Mouse (Mus musculus): ENCODE results near the gene Tnpo3.
"Not testable (repeated sequence)": the region's sequence is repeated elsewhere in the genome, so short reads cannot be mapped to it uniquely, and the experiment has no call there.

Gene Tnpo3

DNA sequence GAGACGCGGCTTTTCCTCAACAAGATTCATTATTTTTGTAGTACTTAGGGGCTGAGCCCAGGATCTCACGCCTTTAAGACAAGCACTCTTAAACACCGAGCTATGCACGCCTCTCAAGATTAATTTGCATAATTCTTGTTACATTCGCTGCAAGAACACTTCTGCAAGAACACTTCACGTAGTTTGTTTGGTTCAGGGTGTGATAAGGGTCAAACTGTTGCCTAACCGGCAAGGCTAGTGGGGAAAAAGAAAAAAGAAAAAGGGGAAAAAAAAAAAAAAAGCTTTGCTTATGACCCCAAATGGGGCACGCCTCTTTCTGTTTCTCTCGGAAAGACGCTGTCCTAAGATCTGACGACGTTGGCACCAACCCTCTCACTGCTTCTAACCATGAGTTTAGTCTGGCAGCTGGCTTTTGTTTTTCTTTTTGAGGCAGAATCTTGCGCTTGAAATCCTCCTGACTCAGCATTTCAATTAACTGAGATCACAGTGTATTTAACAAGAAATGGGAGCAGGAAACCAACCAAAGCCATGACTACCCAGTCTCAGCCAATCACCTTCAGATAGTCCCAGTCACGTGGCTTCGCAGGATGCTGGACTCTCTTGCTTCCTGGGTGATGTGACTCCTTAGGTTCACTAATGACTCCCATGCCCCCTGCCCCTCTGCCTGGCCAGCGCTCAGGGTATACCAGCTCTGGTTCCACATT is 11.3 kb upstream of the Tnpo3 start:
- no peak for DNase-seq (ENCODE audit: low spot score in 2 of 2)

- DNase-seq (ENCODE audit: low spot score in 2 of 2), result no peak
These were observed 10.5 kb upstream of the Tnpo3 start for GRCm38 (mm10) chr6:29620176-29620575.

- DNase-seq (ENCODE audit: low spot score in 2 of 2), result not testable (repeated sequence)
These were observed 443 bp upstream of the Tnpo3 start for GRCm38 (mm10) chr6:29610020-29610640.

DNA sequence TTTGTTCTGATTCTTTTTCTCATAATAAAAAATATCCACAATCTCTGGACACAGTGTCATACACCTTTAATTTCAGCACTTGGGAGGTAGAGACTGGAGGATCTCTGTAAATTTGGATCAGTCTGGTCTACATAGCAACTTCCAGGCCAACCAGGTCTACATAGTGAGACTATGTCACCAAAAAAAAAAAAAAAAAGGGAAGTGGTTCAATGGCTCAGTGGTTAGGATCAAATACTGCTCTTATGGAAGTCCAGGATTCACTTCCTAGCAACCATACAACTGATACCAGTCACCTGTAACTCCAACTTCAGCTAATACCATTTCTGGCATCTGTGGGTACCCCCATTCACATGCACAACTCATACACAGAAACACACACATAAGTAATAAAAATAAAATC is 9.5 kb downstream of the Tnpo3 start:
- no peak for DNase-seq (ENCODE audit: low spot score in 2 of 2)

DNA sequence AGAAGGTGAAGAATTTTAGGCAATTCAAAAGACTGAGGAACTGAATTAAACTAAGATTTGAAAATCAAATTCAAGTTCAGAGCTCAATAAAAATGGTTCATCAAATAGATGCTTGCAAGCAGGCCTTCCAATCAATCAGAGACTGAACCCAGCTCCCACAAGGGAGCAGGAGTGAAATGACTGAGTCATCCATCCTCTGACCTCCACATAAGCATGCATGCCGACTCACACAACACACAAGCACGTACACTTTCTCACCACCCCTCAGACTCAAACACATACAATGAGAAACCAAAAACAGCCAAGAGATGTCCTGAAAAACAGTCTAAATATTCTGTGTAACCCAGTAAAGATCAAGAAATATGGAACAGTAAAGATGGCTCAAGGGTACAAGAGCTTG is 14.0 kb downstream of the Tnpo3 start:
- DNase-seq (ENCODE audit: low spot score in 2 of 2), result no peak

GRCm38 (mm10) chr6:29581202-29581601 is 28.5 kb downstream of the Tnpo3 start:
- DNase-seq (ENCODE audit: low spot score in 2 of 2), result no peak

- no peak for DNase-seq (ENCODE audit: low spot score in 2 of 2)
These were observed 28.9 kb downstream of the Tnpo3 start for GRCm38 (mm10) chr6:29580770-29581169.

DNA sequence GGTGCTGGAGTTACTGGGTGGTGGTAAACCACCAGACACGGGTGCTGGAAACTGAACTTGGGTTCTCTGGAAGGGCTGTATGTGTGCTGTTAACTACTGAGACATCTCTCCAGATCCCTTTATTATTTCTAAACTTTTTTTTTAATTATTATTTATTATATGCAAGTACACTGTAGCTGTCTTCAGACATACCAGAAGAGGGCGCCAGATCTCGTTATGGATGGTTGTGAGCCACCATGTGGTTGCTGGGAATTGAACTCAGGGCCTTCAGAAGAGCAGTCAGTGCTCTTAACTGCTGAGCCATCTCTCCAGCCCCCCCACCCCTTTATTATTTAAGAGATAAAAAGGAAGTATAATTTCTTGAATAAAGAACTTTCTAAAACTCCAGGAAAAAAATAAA is 33.3 kb downstream of the Tnpo3 start:
- not testable (repeated sequence) for DNase-seq (ENCODE audit: low spot score in 2 of 2)

- no peak for DNase-seq (ENCODE audit: low spot score in 2 of 2)
These were observed 52.6 kb downstream of the Tnpo3 start for GRCm38 (mm10) chr6:29557112-29557511.

DNA sequence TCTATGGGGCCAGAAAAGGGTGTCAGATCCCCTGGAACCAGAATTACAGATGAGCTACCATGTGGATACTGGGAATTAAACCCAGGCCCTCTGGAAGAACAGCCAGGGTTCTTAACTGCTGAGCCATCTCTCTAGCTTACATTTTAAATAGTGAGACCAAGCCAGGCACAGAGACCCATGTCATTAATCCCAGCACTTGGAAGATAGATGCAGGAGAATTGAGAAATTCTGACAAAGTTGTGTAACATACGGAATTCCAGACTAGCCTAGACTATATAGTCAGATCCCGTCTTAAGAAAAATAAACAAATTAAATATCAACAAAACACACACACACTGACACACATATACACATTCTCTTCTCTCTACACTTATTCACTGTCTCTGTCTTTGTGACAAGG is 57.2 kb downstream of the Tnpo3 start:
- DNase-seq (ENCODE audit: low spot score in 2 of 2), result no peak

- DNase-seq (ENCODE audit: low spot score in 2 of 2), result no peak
These were observed 61.6 kb downstream of the Tnpo3 start for GRCm38 (mm10) chr6:29548086-29548485.

DNA sequence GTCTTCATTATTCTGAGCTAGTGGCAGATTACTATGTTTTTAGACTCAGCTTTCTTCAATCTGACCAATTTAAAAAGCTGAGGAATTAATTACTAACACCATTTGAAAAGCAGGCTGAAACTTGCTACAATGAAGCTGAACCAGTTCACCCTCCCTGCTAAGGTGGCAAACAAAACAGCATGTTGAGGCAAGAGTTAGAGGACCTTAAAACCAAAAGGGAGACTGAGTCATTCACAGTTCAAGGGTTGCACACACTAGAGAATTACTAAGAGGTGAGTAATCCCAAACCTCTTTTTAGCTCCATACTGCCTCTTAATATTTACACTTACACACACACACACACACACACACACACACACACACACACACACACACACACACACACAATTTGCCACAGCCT is 62.1 kb downstream of the Tnpo3 start:
- no peak for DNase-seq (ENCODE audit: low spot score in 2 of 2)

GRCm38 (mm10) chr6:29545611-29546010 is 64.1 kb downstream of the Tnpo3 start:
- DNase-seq (ENCODE audit: low spot score in 2 of 2), result no peak

DNA sequence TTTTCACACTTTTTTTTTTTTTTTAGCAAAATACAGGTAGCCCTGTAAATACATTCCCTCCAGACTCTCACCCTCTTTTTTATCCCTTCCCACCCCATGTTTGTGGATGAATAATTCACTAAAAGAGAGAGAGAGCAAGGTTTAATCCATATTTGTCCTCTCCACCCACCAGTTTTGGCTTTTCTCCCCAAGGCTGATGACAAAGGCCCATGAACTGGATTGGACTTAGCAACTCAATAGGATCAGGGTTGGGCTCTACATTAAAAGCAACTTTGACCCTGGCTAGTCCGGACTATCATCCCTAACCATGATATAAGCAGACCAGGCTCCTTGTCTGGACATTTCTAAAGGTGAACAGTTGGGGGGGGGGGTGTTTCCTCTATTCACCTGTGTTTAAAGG is 68.7 kb downstream of the Tnpo3 start:
- no peak for DNase-seq (ENCODE audit: low spot score in 2 of 2)

DNA sequence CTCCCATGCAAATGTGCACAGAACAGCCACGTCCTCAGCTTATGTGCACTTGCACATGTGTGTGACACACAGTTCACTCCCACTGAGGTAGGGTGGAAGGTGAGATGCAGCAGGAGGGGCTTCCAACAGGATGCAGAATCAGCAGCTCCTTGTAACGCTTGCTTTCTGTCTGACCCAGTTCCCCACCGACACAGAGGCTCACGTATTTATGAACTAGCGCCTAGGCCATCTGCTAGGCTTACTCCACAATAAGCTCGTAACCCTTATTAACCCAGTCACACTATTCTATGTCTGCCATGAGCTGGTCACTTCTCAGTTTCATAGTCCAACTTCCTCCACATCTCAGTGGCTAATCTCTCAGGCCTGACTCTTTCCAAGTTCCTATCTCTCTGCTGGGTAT is 69.5 kb downstream of the Tnpo3 start:
- no peak for DNase-seq (ENCODE audit: low spot score in 2 of 2)

- DNase-seq (ENCODE audit: low spot score in 2 of 2), result no peak
These were observed 70.2 kb downstream of the Tnpo3 start for GRCm38 (mm10) chr6:29539502-29539901.

GRCm38 (mm10) chr6:29537221-29537620 is 72.5 kb downstream of the Tnpo3 start:
- DNase-seq (ENCODE audit: low spot score in 2 of 2), result no peak

DNA sequence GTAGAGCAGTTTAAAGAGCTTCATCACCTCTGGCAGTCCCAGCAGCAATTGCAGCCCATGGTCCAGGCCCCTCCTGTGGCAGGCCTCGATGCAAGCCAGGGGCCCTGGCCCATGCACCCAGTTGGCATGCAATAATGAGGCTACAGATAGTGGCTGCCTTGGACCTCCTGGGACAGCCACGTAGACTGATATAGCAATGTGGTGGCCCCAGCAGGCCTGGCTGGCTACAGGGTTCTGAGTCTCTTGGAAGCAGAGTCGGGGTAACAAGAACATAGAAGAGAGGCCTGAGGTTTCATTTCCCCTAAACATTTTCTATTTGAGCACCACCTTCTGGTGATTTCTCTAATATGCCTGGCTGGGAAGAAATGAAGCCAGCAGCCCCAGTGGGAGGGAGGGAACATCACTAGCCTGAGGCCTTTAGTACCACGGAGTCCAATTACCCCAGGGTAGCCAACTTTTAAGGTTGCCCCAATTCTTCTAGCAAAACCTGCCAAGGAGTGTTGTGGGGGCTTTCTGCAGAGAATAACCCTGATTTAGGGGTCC is 73.0 kb downstream of the Tnpo3 start:
- no peak for DNase-seq (ENCODE audit: low spot score in 2 of 2)

GRCm38 (mm10) chr6:29535316-29535715 is 74.4 kb downstream of the Tnpo3 start:
- DNase-seq (ENCODE audit: low spot score in 2 of 2), result no peak

GRCm38 (mm10) chr6:29530050-29530449 is 79.6 kb downstream of the Tnpo3 start:
- DNase-seq (ENCODE audit: low spot score in 2 of 2), result no peak

GRCm38 (mm10) chr6:29529444-29529820 is 80.3 kb downstream of the Tnpo3 start:
- no peak for DNase-seq (ENCODE audit: low spot score in 2 of 2)

- DNase-seq (ENCODE audit: low spot score in 2 of 2), result no peak
These were observed 80.9 kb downstream of the Tnpo3 start for GRCm38 (mm10) chr6:29528561-29529443.

GRCm38 (mm10) chr6:29528165-29528505 is 81.6 kb downstream of the Tnpo3 start:
- no peak for DNase-seq (ENCODE audit: low spot score in 2 of 2)
